Mouse (Mus musculus) embryonic facial prominence, embryonic 14.5 days (tissue): ENCODE results near the gene Adamts14. TPM values are rescaled to one million over a fixed set of nuclear protein-coding genes. Genes with fewer than 3 reads are reported as not detected.

ENCODE experiments used
- ATAC-seq: fragments of 200-750 bp; cut with Nextera tagmentation; 2 replicates; pipeline ENCODE4 v1.8.0; 2017; ENCODE audit warnings: low read depth, moderate number of reproducible peaks, moderate TSS enrichment
- DNase-seq: peaks from one replicate; pipeline ENCODE4 v3.0.0-alpha.2; 2015; ENCODE audit warnings: low spot score
- H3K27ac ChIP-seq: fragments of 300-500 bp; sonication (generic); replicated peaks from 2 replicates; pipeline ENCODE4 v1.5.1; 2014; ENCODE audit warnings: low read depth, mild to moderate bottlenecking, low read length, moderate library complexity
- H3K27me3 ChIP-seq: fragments of 300-500 bp; sonication (generic); replicated peaks from 2 replicates; pipeline ENCODE4 v1.6.1; 2014; ENCODE audit warnings: low read length; ENCODE audit not compliant: control insufficient read depth, insufficient read depth
- H3K36me3 ChIP-seq: fragments of 300-500 bp; sonication (generic); 2 replicates; pipeline ENCODE4 v1.6.1; 2014; ENCODE audit warnings: low read length, mixed read lengths; ENCODE audit not compliant: control insufficient read depth, insufficient read depth
- H3K4me1 ChIP-seq: fragments of 300-500 bp; sonication (generic); 2 replicates; pipeline ENCODE4 v1.6.1; 2014; ENCODE audit warnings: antibody characterized with exemption, low read length; ENCODE audit not compliant: control insufficient read depth, insufficient read depth
- H3K4me2 ChIP-seq: fragments of 300-500 bp; sonication (generic); 2 replicates; pipeline ENCODE4 v1.6.1; 2014; ENCODE audit warnings: low read depth, mild to moderate bottlenecking, low read length, moderate library complexity, mixed read lengths
- H3K4me3 ChIP-seq: fragments of 300-500 bp; sonication (generic); 2 replicates; pipeline ENCODE4 v1.5.1; 2014; ENCODE audit warnings: low read depth, mild to moderate bottlenecking, low read length
- H3K9ac ChIP-seq: fragments of 300-500 bp; sonication (generic); 2 replicates; pipeline ENCODE4 v1.6.1; 2014; ENCODE audit warnings: low read depth, mild to moderate bottlenecking, low read length, moderate library complexity, mixed read lengths
- H3K9me3 ChIP-seq: fragments of 300-500 bp; sonication (generic); 2 replicates; pipeline ENCODE4 v1.6.1; 2016; ENCODE audit warnings: low read length; ENCODE audit not compliant: control insufficient read depth
- WGBS: fragments of 180-500 bp; shearing (Covaris S2); extraction: QIAGEN DNeasy Blood & Tissue Kit; methylation state at CpG from one replicate; pipeline ENCODE4 v1.1.7; 2014; 5-methylcytosine and 5-hydroxymethylcytosine counted together
- polyA plus RNA-seq: library from polyadenylated mRNA; unstranded; fragments of >200 nt; fragmentation: Nextera tagmentation; extraction: Ambion mirVana; gene quantifications from 2 replicates; pipeline ENCODE4 v1.2.1, GENCODE M21; 2014

Gene Adamts14
- polyA plus RNA-seq, 1 experiment from 2014 or later: 7.3 TPM

DNA sequence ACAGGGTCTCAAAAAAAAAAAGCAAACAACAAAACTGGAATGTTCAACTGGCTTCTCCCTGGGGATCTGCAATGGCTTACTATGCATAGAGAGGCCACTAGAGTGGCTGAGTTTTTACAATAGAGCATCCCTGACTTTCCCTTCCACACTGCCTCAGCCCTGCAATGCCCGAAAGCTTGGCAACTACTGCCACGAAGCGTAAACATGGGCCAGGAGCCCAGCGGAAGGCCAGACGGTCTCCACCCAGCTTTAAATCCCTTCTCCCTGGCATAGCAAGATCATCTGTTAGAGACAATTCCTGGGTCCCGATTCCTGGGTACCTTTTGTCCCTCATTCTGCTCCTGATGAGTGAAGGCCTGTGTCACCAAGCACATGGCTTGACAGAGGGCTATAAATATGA lies 30.8 kb upstream of the Adamts14 start:
- WGBS: 79% methylated on average over 6 of the region's 6 CpGs
- no peaks in the 10 kb centered on the region for H3K27me3 ChIP-seq
- ATAC-seq: no peak

DNA sequence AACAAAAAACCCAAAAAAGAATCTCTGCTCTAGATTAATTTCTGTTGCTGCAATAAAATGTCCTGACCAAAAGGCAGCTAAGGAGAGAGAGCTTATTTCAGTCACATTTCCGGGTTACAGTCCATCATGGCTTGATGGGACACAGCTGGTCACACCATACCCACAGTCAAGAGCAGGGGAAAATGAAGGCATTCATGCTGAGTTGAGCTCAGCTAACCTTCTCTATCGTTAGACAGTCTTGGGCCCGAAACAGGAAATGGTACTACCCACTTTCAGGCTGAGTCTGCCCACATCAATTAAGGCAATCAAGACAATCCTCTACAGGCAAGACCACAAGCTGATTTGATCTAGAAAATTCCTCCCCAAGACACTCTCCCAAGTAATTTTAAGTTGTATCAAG lies 27.8 kb upstream of the Adamts14 start:
- no peak for ATAC-seq
- no peak overlapping the region for H3K27ac ChIP-seq
- no peaks in the 10 kb centered on the region for H3K27me3 ChIP-seq
- DNase-seq: peak; percentile 21
- H3K4me2 ChIP-seq: no peak overlapping the region
- no peaks in the 10 kb centered on the region for H3K9me3 ChIP-seq
- H3K4me1 ChIP-seq: no peaks in the 10 kb centered on the region
- no peak overlapping the region for H3K9ac ChIP-seq
- WGBS: 41% methylated on average over 3 of the region's 3 CpGs
- H3K4me3 ChIP-seq: no peak overlapping the region
- no peaks in the 10 kb centered on the region for H3K36me3 ChIP-seq

More for the DNA sequence above, 30.8 kb upstream of the Adamts14 start:
- Histone ChIP-seq H3K9me3 (no peaks in the 10 kb centered on the region), H3K4me1 (no peaks in the 10 kb centered on the region), H3K27ac (no peak overlapping the region), H3K9ac (no peak overlapping the region), H3K4me2 (no peak overlapping the region), H3K4me3 (no peak overlapping the region), H3K36me3 (no peaks in the 10 kb centered on the region)
- no peak for DNase-seq

DNA sequence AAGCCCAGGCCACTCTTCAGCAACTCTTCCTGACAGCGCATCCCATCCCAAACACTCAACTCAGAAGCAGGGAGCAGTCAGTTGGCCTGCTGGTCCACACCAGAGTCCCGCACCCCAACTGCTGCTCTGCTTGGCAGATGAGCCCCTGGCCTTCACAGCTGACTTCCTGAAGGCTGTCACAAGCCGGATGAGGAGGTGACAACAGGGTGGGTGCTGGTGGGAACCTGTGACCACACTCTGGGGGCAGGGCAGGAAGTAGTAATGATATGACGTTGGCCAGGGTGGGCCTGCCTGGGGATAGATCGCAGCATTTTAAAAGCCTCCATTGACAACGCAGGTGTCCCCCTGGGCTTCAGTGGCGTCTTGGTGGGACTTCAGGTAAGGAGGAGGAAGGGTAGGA lies 24.2 kb upstream of the Adamts14 start, which contains the start of gene Prf1:
Prf1 (plus strand) TSS at position 357 of the 400 bp plus-strand sequence.
- H3K9ac ChIP-seq: no peak within 1 kb of the TSS
- H3K4me1 ChIP-seq: no peaks in the 10 kb centered on the region
- no peak within 1 kb of the TSS for H3K4me3 ChIP-seq
- H3K9me3 ChIP-seq: no peaks in the 10 kb centered on the region
- ATAC-seq (no peak), DNase-seq (no peak)
- no peaks in the 10 kb centered on the region for H3K27me3 ChIP-seq
- no peak within 1 kb of the TSS for H3K4me2 ChIP-seq
- H3K36me3 ChIP-seq: no peaks in the 10 kb centered on the region
- H3K27ac ChIP-seq: no peak within 1 kb of the TSS
- 82% methylated on average over 7 of the region's 7 CpGs for WGBS

DNA sequence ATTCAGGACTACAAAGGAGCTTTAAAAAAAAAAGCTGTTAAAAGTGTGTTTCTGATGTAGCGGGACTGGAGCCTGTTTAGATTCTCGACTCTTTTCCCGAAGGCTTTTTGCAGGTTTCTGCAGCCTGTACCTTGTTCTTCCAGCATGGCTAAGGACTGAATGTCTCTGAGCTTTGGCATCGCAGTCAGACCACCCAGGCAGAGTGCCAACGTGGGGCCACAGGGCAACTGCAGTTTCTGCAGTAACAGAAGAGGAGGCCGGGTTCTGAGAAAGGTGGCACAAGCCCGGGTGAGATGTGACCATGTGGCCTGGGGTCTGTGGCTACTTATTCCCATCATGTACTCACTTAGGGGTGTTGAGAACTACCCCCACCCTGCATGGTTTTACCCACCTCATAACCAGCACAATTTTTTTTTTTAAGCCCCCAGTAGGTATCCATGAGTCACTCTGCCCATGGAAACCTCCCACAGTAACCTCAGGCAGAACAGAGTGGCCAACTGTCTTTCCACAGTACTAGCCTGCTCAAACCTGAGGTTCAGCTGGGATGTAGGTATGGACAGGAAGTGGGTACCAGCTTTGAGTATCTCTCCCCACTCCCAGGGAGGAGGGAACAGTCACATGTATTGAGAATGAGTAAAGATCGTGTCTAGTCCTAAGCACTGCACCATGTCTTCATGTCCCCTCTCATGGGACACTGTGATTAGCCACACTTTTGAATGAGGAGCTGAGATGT lies 23.6 kb upstream of the Adamts14 start:
- no peaks in the 10 kb centered on the region for H3K9me3 ChIP-seq
- H3K27ac ChIP-seq: no peak overlapping the region
- H3K27me3 ChIP-seq: no peaks in the 10 kb centered on the region
- 73% methylated on average over 8 of the region's 8 CpGs for WGBS
- no peaks in the 10 kb centered on the region for H3K4me1 ChIP-seq
- ATAC-seq (no peak), DNase-seq (no peak)
- H3K4me3 ChIP-seq: no peak overlapping the region
- no peaks in the 10 kb centered on the region for H3K36me3 ChIP-seq
- no peak overlapping the region for H3K4me2 ChIP-seq
- H3K9ac ChIP-seq: no peak overlapping the region

DNA sequence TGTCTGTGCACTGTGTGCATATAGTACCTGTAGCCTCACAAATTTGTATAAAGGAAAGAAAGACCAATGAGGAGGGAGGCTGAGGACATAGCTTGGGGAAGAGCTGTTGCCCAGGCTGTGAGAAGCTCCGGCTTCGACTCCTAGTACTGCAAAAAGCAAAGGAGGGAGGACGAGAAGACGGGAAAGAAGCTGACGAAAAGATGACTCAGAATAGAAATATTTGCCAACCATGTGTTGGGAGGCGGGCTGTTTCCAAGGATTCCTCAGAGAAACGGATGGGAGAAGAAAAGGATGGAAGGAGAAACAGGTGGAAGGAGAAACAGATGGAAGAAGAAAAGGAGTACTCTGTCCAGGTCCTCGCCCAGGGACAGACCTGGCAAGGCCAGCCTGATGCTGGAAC lies 21.0 kb upstream of the Adamts14 start:
- Histone ChIP-seq H3K27me3 (no peaks in the 10 kb centered on the region), H3K4me3 (no peak overlapping the region), H3K4me1 (no peaks in the 10 kb centered on the region), H3K27ac (no peak overlapping the region), H3K4me2 (no peak overlapping the region), H3K9ac (no peak overlapping the region), H3K9me3 (no peaks in the 10 kb centered on the region), H3K36me3 (no peaks in the 10 kb centered on the region)
- ATAC-seq: no peak
- WGBS: 66% methylated on average over 8 of the region's 8 CpGs
- DNase-seq: no peak

DNA sequence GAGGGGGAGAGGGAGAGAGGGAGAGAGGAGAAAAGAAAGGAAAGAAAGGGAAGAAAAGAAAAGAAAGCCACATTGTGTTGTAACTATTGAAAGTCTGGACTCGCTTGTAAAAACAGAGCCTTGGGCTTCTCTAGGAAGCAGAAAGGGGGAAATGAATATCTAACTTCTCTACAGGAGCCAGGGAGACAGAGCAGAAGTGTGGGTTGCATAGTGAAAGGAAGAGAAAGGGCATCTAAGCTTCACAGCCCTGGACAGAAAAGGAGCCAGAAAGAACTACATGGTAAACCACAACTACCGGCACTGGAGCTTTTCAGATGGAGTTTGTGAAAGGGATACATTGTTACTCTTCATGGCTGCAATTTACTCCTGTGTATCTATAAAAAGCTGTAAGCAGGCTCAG lies 17.2 kb upstream of the Adamts14 start:
- no peaks in the 10 kb centered on the region for H3K4me1 ChIP-seq
- H3K9ac ChIP-seq: no peak overlapping the region
- DNase-seq: no peak
- no peak for ATAC-seq
- H3K27me3 ChIP-seq: no peaks in the 10 kb centered on the region
- H3K4me3 ChIP-seq: no peak overlapping the region
- WGBS: 61% methylated on average over 2 of the region's 2 CpGs
- H3K9me3 ChIP-seq: no peaks in the 10 kb centered on the region
- no peaks in the 10 kb centered on the region for H3K36me3 ChIP-seq
- no peak overlapping the region; the same call in 1 of the 2 replicates for H3K27ac ChIP-seq
- H3K4me2 ChIP-seq: no peak overlapping the region

DNA sequence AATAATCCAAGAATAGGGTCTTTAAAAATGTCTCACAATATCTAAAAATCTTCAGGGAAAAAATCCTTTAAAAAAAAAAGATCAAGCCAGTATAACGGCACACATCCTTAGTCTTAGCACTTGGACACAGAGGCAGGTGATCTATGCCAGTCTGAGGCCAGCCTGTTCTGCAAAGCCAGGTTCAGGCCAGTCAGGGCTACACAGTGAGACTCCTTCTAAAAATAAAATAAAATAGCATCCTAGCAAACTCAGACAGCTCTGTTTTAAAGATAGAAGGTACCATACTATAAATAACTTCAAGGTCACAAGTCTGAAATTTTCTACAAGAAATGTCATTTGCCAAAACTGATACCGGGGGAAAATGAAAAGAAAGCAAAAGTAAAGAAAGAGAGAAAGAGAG lies 16.8 kb upstream of the Adamts14 start:
- 79% methylated on average over 2 of the region's 2 CpGs for WGBS

DNA sequence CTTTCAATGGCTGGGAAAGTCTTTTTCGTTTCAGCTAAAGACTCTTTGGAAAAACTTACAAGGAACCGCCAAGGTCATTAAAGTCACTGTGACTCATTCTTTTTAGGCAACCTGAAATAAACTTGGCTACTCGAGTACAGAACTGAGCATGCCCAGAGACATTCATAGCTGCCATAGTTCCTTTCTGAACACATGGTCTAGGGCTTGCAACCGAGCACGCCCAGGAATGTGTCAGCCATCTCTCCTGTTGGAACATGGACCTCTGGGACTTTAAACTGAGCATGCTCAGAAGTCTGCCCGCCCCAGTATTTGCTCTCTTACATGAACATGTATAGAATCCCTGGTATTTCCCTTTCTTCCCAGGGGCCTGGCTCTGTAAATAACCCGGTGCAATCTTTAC lies 13.0 kb upstream of the Adamts14 start:
- WGBS: 51% methylated on average over 7 of the region's 7 CpGs
- no peaks in the 10 kb centered on the region for H3K36me3 ChIP-seq
- no peak overlapping the region for H3K4me2 ChIP-seq
- H3K4me1 ChIP-seq: no peaks in the 10 kb centered on the region
- peak; percentile 22; the same call in 1 of the 2 replicates for ATAC-seq
- H3K9me3 ChIP-seq: no peaks in the 10 kb centered on the region
- H3K27ac ChIP-seq: peak overlapping the region; percentile 44; the same call in 1 of the 2 replicates
- DNase-seq: peak; percentile 72
- no peak overlapping the region for H3K9ac ChIP-seq
- H3K4me3 ChIP-seq: no peak overlapping the region
- no peaks in the 10 kb centered on the region for H3K27me3 ChIP-seq

More for the DNA sequence above, 16.8 kb upstream of the Adamts14 start:
- Histone ChIP-seq H3K27ac (no peak overlapping the region), H3K4me1 (no peaks in the 10 kb centered on the region), H3K36me3 (no peaks in the 10 kb centered on the region), H3K4me3 (no peak overlapping the region), H3K27me3 (no peaks in the 10 kb centered on the region), H3K4me2 (no peak overlapping the region), H3K9ac (no peak overlapping the region), H3K9me3 (no peaks in the 10 kb centered on the region)
- ATAC-seq (no peak), DNase-seq (no peak)

DNA sequence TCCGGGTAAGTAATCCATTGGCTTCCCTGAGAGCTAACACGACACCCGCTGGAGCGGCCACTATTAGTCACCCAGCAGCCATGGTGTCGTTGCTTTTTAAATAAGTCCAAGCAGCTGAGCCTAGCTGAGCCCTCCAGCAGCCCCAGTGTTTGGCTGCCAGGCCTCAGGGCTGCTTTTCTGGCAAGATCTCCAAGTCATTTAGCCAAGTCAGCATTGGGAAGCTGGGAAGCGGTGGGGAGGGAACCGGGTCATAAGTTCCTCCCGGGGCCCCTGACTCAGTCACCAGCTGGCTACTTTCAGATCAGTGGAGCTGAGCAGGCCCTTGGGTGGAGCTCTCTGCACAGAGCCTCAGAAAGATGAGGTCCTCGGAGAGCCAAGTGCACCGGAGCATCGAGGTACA lies 12.0 kb upstream of the Adamts14 start:
- WGBS: 76% methylated on average over 11 of the region's 11 CpGs
- DNase-seq: no peak
- ATAC-seq: no peak
- no peak overlapping the region for H3K4me2 ChIP-seq
- no peaks in the 10 kb centered on the region for H3K9me3 ChIP-seq
- H3K4me3 ChIP-seq: no peak overlapping the region
- no peaks in the 10 kb centered on the region for H3K27me3 ChIP-seq
- H3K36me3 ChIP-seq: no peaks in the 10 kb centered on the region
- no peak overlapping the region for H3K9ac ChIP-seq
- no peaks in the 10 kb centered on the region for H3K4me1 ChIP-seq
- no peak overlapping the region for H3K27ac ChIP-seq
